Mouse (Mus musculus) frontal cortex, postnatal 14 days (tissue): ENCODE measurements around the gene Qprt.

Experiments used
- DNase-seq, 2 experiments: peaks; one replicate each; pipeline ENCODE4 v3.0.0; 2022; ENCODE audit warnings: low spot score in 2 of 2

The Qprt gene

GRCm38 (mm10) chr7:127121911-127122270, at the start of gene Qprt:
TSS of gene Qprt (minus strand) at chr7:127122226.
- DNase-seq, result no peak

- no peak for DNase-seq
These were observed 44.5 kb upstream of the Qprt start for GRCm38 (mm10) chr7:127166501-127166900.

DNA sequence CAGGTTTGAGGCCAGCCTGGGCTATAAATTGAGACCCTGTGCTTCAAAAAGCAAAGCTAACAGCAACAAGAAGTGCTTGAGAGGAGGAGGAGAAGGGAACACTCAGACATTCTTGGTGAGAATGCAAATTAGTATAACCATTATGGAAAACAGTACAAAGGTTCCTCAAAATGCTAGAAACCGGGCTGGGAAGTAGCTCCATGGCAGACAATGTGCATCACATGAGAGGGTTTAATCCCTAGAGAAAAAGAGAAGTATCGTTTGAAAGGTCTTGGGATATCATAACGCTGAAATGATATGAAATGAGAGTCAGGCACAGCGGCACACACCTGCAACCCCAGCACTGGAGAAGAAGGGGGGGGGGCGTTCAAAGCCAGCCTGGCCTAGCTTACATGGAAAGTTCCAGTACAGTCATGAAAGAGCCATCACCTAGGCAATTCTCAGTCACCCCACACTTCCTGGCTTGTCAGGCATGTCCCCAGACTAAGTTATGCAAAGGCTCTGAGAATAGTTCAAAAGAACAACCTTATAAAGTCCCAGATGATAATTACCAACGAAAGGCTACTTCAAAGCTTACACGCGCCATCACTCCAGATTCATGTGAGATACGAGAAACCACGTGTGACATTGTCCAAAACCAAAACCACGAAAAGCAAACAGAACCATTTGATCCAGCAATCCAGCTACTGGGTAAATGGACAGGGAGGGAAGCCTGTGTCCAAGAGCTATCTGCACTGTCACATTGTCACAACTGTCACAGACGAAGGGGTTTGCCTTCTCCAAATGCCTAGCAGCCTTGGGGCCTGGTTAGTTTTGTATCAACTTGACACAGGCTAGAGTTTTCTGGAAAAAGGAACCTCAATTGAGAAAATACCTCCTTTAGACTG, 43.8 kb upstream of the Qprt start:
- no peak for DNase-seq

DNA sequence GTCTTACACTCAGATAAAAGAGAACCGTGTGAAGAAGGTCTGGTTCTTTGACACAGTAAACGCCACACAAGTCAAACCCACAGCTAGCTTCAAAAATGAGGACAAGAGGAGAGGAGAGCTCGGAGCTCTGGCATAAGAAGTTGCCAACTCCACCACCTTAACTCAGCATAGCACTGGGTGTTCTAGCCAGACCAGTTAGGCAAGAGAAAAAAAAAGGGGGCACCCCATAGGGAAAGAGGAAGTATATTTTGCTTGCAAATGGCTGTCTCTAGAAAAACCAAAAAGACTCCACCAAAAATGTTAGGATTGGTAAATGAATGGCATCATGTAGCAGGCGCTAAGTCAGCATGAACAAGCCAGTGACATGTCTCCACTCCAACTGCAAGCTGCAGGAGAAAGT, 42.0 kb upstream of the Qprt start:
- no peak for DNase-seq

DNA sequence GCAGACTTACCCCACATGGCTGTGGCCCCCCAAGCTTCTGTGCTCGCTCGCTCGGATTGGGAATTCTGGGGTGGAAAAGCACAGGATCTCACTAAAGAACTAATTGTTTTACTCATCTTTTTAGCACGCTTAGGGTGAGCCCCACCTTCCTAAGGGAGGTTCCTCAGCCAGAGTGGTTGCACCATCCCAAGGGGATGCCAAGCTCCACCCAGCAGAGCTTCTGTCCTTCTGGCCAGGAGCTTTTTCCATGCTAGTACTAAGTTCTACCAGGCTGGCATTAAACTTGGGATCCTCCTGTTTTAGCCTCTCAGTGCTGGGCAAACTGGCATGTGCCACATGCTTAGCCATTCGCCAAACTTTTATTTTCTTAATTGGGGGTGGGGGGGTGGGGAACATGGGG, 40.5 kb upstream of the Qprt start:
- no peak for DNase-seq

DNA sequence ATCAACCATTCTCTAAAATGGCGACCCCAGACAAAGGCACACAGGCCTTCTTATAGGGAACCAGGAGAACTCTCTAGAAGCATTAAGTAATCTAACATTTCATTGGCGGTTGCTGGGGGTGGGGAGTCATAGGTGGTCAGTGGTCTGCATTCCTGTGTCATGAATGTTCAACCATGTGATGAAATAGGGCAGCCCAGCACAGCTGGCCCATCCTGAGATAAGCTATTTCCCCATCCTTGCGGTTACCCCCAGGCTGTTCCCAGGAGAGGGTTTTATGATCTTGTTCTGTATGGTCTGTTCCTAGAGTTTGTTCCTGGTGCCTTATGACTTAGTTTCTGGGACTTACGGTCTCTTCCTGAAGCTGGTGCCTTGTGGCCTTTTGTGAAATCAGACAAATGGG, 35.5 kb upstream of the Qprt start:
- no peak for DNase-seq

DNA sequence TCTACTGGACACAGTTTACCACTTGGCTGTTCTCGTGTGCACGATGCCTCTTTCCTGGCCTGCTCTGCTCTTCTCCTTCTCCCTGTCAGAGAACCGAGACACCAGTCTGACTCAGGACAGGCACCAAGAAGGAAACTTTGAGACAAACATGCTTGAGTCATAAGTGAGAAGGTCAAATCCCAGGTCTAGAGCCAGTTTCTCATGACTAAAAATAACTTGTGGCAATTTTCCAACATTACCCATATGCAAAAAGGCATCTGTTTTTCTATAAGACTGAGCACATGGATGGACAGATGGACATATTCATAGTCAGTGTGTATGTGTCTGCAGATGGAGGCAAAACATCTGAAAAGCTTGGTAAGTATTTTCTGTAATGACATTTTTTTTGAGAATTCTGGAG, 31.5 kb upstream of the Qprt start:
- no peak for DNase-seq

DNA sequence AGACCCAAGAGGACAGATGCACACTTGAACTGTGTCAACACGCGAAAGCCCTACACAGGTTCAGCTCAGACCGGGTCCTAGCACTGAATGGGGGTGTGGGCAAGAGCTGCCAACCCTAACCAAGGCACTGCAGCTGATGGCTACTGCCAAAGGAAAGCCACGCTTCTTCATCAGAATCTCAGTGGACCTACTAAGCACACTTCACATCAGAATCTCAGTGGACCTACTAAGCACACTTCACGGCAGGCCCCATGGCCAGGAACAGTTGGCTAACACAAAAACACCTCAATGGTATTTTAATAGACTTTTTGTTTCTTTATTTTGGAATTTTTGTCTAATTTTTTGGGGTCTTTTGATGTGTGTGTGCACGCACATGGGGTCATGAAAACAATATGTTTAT, 30.4 kb upstream of the Qprt start:
- no peak for DNase-seq

- no peak for DNase-seq
These were observed 25.9 kb upstream of the Qprt start for GRCm38 (mm10) chr7:127147901-127148300.

DNA sequence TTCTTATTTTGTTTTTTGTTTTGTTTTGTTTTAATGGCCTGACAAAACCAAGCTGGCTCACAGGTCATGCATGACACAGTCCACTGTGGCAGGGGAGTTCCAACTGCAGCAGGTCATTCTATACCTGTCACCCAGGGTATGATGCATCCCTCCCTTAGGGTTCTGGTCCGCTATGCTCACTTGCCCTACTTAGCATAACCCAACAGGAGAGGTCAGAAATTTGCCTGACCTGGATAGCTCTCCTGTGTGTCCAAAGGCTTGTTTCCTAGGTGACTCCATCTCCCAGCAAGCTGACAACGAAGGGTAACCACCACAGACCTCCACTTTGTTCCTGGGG, 24.2 kb upstream of the Qprt start:
- DNase-seq, result no peak

DNA sequence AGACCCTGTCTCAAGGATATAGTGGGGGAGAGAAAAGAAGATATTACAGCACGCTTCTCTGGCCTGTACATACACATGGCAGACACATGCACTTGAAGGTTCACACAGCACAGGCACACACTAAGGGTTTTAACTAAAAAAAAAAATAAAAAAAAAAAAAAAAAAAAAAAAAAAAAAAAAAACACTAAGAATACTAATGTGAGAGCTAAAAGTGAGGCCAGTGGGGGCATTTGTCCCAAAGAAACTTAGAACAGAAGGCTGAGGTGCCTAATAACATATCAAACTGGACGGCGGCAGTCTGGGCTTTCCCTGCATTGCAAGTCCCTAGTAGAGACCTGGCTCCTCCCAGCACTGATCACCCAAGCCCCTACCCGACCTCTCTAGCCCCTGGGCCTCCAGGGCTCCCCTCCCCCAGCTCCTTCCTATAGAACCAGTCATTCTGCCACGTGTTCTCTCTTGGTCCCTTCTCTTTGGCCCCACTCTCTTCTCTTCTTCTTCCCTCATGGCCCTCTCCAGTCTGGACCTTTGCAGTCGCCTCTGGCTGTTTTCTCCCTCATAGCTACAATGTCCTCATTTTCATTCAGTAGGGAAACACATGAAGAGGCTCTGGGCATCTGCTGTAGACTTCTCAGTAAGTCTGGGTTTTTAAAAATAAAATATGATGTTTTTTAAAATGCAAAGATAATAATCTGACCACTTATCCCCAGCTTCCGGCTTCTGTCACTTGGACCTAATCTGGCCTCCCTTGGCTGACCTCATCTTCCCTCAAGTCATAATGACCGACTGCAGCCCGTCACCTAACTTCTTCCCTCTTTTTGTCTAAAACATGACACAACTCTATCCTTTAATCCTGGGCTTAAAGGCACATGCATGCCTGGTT, 23.6 kb upstream of the Qprt start:
- no peak for DNase-seq

GRCm38 (mm10) chr7:127144412-127144811, 22.4 kb upstream of the Qprt start:
- DNase-seq, result no peak

- no peak for DNase-seq
These were observed 20.6 kb upstream of the Qprt start for GRCm38 (mm10) chr7:127142666-127143065.

DNA sequence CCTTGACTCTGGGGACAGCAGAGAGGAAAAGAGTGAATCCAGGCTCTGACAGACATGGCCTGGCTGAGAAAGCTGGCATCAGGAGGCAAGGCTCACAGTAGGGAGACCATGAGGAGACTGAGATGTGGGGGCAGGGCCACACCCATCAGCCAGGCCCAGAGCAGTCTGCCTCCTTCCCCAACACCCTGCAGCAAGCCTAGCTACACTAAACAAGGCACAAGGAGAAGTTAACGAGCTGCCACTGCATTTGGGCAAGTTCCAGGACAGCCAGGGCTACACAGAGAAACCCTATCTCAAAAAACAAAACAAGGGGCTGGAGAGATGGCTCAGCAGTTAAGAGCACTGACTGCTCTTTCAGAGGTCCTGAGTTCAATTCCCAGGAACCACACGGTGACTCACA, 20.2 kb upstream of the Qprt start:
- no peak for DNase-seq

- no peak for DNase-seq
These were observed 18.8 kb upstream of the Qprt start for GRCm38 (mm10) chr7:127140623-127141404.

- no peak for DNase-seq
These were observed 17.5 kb upstream of the Qprt start for GRCm38 (mm10) chr7:127139562-127139961.

GRCm38 (mm10) chr7:127139100-127139499, 17.1 kb upstream of the Qprt start:
- no peak for DNase-seq

DNA sequence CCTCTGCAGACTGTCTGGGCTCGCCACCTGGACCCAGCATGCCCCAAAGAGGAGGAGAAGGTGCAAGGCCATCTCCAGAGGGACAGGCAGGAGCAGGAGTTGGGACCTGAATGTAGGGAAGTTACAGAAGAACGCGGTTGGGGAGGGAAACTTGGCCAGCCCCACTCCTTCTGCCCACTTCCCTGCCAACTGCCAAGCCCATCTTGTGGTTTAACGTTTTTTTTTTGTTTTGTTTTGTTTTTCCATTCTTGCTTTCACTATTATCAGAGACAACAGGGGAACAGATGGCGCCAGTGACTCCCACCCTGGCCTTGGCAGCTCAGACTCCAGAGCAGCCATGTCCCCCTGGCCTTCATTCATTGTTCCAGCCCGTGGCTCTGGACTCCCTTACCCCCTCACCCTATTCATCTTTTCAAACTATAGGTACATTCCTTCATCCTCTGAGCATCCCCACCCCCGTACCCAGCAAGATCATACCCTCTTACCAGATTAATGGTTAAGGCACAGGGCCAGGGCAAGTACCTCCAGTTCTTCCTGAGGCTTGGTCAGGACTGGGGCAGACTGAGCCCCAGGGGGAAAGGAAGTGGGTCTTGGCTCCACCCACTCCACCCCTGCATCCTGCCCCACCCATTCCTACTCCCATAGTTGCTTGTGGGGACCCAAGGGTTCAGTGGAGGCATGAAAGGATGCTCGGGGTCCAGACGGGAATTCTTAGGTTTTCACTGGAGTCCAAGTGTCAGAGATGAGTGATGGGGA, 15.4 kb upstream of the Qprt start, which contains the start of gene Spn:
Gene Spn (minus strand): TSS at position 562 of the 756 bp plus-strand sequence.
- no peak for DNase-seq

GRCm38 (mm10) chr7:127136181-127137071, 14.4 kb upstream of the Qprt start:
- no peak for DNase-seq

GRCm38 (mm10) chr7:127134821-127135447, 12.9 kb upstream of the Qprt start:
- DNase-seq, result no peak
